Comparison of ENCODE assay signal across 13 mouse cellular contexts in the genomic region with DNA sequence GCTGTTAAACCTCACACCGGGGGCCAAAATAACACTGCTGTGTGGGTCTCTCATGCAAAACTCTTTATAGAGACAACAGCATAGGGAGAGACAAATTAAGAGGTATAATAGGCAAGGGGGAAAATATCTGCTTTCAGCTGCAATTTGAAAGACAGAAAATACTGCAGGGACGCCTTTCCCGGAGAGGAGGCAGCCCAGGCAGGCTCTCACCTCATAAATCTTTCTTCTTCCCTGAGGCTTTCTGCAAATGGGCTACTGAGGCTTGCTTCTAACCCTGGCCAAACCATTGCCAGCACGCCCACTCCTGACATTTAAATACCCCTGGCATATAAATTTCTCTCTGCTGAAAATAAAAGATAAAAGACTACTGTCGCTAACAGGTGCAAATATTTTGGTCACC. TPM values are rescaled to one million over a fixed set of nuclear protein-coding genes. Genes with fewer than 3 reads are reported as not detected.
A peak's percentile ranks its signal among the peaks of the same experiment; 100 is the strongest.
DNase-seq lines count a peak whose midpoint lies in the region; ATAC-seq and TF ChIP-seq lines count a peak whose summit lies in the region.
"Had no signal": no experiment of that assay in that cellular context is flagged by ENCODE, and none has a peak within 500 bp of the region (broad histone marks: within the 10 kb centered on the region; RNA-seq: fewer than 3 reads in every experiment).

No protein-coding gene starts in this region.

- WGBS in heart, embryonic 12.5 days, result 60% methylated on average over 5 of the region's 5 CpGs
- WGBS in embryonic facial prominence, embryonic 12.5 days, result 60% methylated on average over 5 of the region's 5 CpGs
- WGBS in hindbrain, postnatal 0 days, result 52% methylated on average over 5 of the region's 5 CpGs
- WGBS in midbrain, embryonic 16.5 days, result 54% methylated on average over 5 of the region's 5 CpGs
- 84% methylated on average over 5 of the region's 5 CpGs for WGBS in thymus, adult 2 months

- H3K4me3 ChIP-seq in heart, embryonic 12.5 days, result no peak overlapping the region
- peak overlapping the region; percentile 63; the same call in 1 of the 2 replicates for H3K4me3 ChIP-seq in embryonic facial prominence, embryonic 12.5 days
- peak overlapping the region; percentile 75; the same call in 1 of the 2 replicates for H3K4me3 ChIP-seq in hindbrain, postnatal 0 days (ENCODE audit: low read length)
- H3K4me3 ChIP-seq in midbrain, embryonic 16.5 days (ENCODE audit: low read depth, low read length), result no peak overlapping the region; the same call in 1 of the 2 replicates
- no peak overlapping the region for H3K4me3 ChIP-seq in thymus, adult 2 months (ENCODE audit: control insufficient read depth, insufficient read depth, low read length)

- H3K9ac ChIP-seq in heart, embryonic 12.5 days, result no peak overlapping the region
- no peak overlapping the region for H3K9ac ChIP-seq in embryonic facial prominence, embryonic 12.5 days
- 0 out of 2 replicates have a peak overlapping the region, but pooled peaks have one; percentile 13 for H3K9ac ChIP-seq in hindbrain, postnatal 0 days (replicated peaks; ENCODE audit: low read length)
- H3K9ac ChIP-seq in midbrain, embryonic 16.5 days (ENCODE audit: low read depth, low read length), result peak overlapping the region; percentile 71; the same call in 1 of the 2 replicates

- no peaks in the 10 kb centered on the region; the same call in 1 of the 2 replicates for H3K36me3 ChIP-seq in heart, embryonic 12.5 days
- no peaks in the 10 kb centered on the region for H3K36me3 ChIP-seq in embryonic facial prominence, embryonic 12.5 days
- no peaks in the 10 kb centered on the region for H3K36me3 ChIP-seq in hindbrain, postnatal 0 days (ENCODE audit: insufficient read depth, low read length)
- H3K36me3 ChIP-seq in midbrain, embryonic 16.5 days (ENCODE audit: control insufficient read depth, insufficient read depth, low read length), result no peaks in the 10 kb centered on the region
- no peaks in the 10 kb centered on the region for H3K36me3 ChIP-seq in thymus, adult 2 months (ENCODE audit: control insufficient read depth, insufficient read depth, low read length)

- no peak for ATAC-seq in heart, embryonic 12.5 days (ENCODE audit: insufficient number of reproducible peaks, low FRiP score)
- no peak for ATAC-seq in embryonic facial prominence, embryonic 12.5 days (ENCODE audit: insufficient number of reproducible peaks, insufficient read depth, low FRiP score, low TSS enrichment)
- no peak for ATAC-seq in hindbrain, postnatal 0 days
- ATAC-seq in midbrain, embryonic 16.5 days, result no peak

- no peak overlapping the region for H3K27ac ChIP-seq in heart, embryonic 12.5 days (ENCODE audit: poor library complexity, severe bottlenecking)
- no peak overlapping the region for H3K27ac ChIP-seq in embryonic facial prominence, embryonic 12.5 days
- 0 out of 2 replicates have a peak overlapping the region, but pooled peaks have one; percentile 77 for H3K27ac ChIP-seq in hindbrain, postnatal 0 days
- no peak overlapping the region for H3K27ac ChIP-seq in midbrain, embryonic 16.5 days (ENCODE audit: low read length)
- H3K27ac ChIP-seq in thymus, adult 2 months (ENCODE audit: control insufficient read depth, insufficient read depth, low read length), result no peak overlapping the region

- no peak for DNase-seq in heart, adult 18-20 months
- DNase-seq in hindbrain, postnatal 0 days (ENCODE audit: low spot score), result no peak
- no peak for DNase-seq in kidney, postnatal 25 days
- DNase-seq in frontal cortex, postnatal 36 days (ENCODE audit: low spot score in 2 of 2), result no peak
- no peak for DNase-seq in thymus, adult 2 months
- DNase-seq: cerebellum, postnatal 25 days; heart, postnatal 10 days; kidney, adult 11 months; right cerebral cortex, postnatal 14 days; thymus, postnatal 4 days had no signal

- no peaks in the 10 kb centered on the region; the same call in 1 of the 2 replicates for H3K27me3 ChIP-seq in heart, embryonic 12.5 days (replicated peaks)
- H3K27me3 ChIP-seq in embryonic facial prominence, embryonic 12.5 days, result peaks cover 29% of the 10 kb centered on the region
- no peaks in the 10 kb centered on the region for H3K27me3 ChIP-seq in hindbrain, postnatal 0 days (ENCODE audit: insufficient read depth, low read length)
- peaks cover 2% of the 10 kb centered on the region for H3K27me3 ChIP-seq in midbrain, embryonic 16.5 days (ENCODE audit: control insufficient read depth, insufficient read depth, low read depth, low read length)
- peaks cover 14% of the 10 kb centered on the region; the same call in 1 of the 2 replicates for H3K27me3 ChIP-seq in thymus, adult 2 months (ENCODE audit: control insufficient read depth, insufficient read depth, low read length)

- TF ChIP-seq POLR2A in thymus, adult 2 months (IDR thresholded peaks at IDR 0.05; ENCODE audit: control insufficient read depth, extremely low read depth, insufficient read depth, low read length, poor library complexity), result no peak

- no peak for TF ChIP-seq CTCF in hindbrain, postnatal 0 days (IDR thresholded peaks at IDR 0.05; ENCODE audit: low read depth)
- no peak for TF ChIP-seq CTCF in thymus, adult 2 months (IDR thresholded peaks at IDR 0.05; ENCODE audit: borderline replicate concordance, control insufficient read depth, extremely low read depth, insufficient read depth, low read length, poor library complexity)

- H3K9me3 ChIP-seq in heart, embryonic 12.5 days (replicated peaks), result no peaks in the 10 kb centered on the region; the same call in 1 of the 2 replicates
- H3K9me3 ChIP-seq in embryonic facial prominence, embryonic 12.5 days, result no peaks in the 10 kb centered on the region
- H3K9me3 ChIP-seq in hindbrain, postnatal 0 days (ENCODE audit: low read length), result no peaks in the 10 kb centered on the region
- no peaks in the 10 kb centered on the region for H3K9me3 ChIP-seq in midbrain, embryonic 16.5 days (replicated peaks; ENCODE audit: control insufficient read depth, low read length, poor library complexity, severe bottlenecking)

- 0 out of 2 replicates have a peak overlapping the region, but pooled peaks have one; percentile 100 for H3K4me2 ChIP-seq in heart, embryonic 12.5 days
- no peak overlapping the region for H3K4me2 ChIP-seq in embryonic facial prominence, embryonic 12.5 days (replicated peaks)
- peak overlapping the region; percentile 94 for H3K4me2 ChIP-seq in hindbrain, postnatal 0 days (ENCODE audit: low read depth, low read length)
- peak overlapping the region; percentile 96 for H3K4me2 ChIP-seq in midbrain, embryonic 16.5 days (ENCODE audit: low read length)

- H3K4me1 ChIP-seq in heart, embryonic 12.5 days (replicated peaks), result peaks cover 41% of the 10 kb centered on the region
- peaks cover 13% of the 10 kb centered on the region; the same call in 1 of the 2 replicates for H3K4me1 ChIP-seq in embryonic facial prominence, embryonic 12.5 days
- peaks cover 12% of the 10 kb centered on the region for H3K4me1 ChIP-seq in hindbrain, postnatal 0 days (ENCODE audit: insufficient read depth, low read length)
- peaks cover 35% of the 10 kb centered on the region for H3K4me1 ChIP-seq in midbrain, embryonic 16.5 days (ENCODE audit: control insufficient read depth, insufficient read depth, low read length)
- H3K4me1 ChIP-seq in thymus, adult 2 months (replicated peaks; ENCODE audit: control insufficient read depth, insufficient read depth, low read length), result peaks cover 19% of the 10 kb centered on the region

RNA-seq across cellular contexts. Expression of gene Man1c1, which starts 1.2 kb away (rescaled TPM):
- polyA plus RNA-seq in heart, embryonic 12.5 days (2016; fragmentation: Nextera tagmentation; extraction: Ambion mirVana), result 11.6 and 12.2 TPM in 2 replicates
- 10 to 100 TPM; 26.9 to 28.3 TPM for total RNA-seq in heart, adult 18-20 months (2021)
- 3.9 and 4.5 TPM in 2 replicates for polyA plus RNA-seq in embryonic facial prominence, embryonic 12.5 days (2016; fragmentation: Nextera tagmentation; extraction: Ambion mirVana)
- total RNA-seq in hindbrain, postnatal 0 days (2014; rRNA removed), result 36.1 and 40.5 TPM in 2 replicates
- 5.8 and 7.1 TPM in 2 replicates for polyA plus RNA-seq in hindbrain, postnatal 0 days (2015; fragmentation: Nextera tagmentation; extraction: Ambion mirVana)
- polyA plus RNA-seq in midbrain, embryonic 16.5 days (2015; fragmentation: Nextera tagmentation; extraction: Ambion mirVana), result 2.9 and 3.2 TPM in 2 replicates
- 4.4 and 5.5 TPM in 2 replicates for polyA plus RNA-seq in thymus, adult 2 months (2012; rRNA removed)

Comparison
In these comparisons a context has a peak if more than half of its experiments do, and no peak if none do; other contexts are left out.
1. H3K4me3 ChIP-seq: peak in embryonic facial prominence, embryonic 12.5 days (single experiment) and hindbrain, postnatal 0 days (single experiment); none in heart, embryonic 12.5 days (single experiment), midbrain, embryonic 16.5 days (single experiment) and thymus, adult 2 months (single experiment).
2. H3K9ac ChIP-seq: peak in hindbrain, postnatal 0 days (single experiment) and midbrain, embryonic 16.5 days (single experiment); none in heart, embryonic 12.5 days (single experiment) and embryonic facial prominence, embryonic 12.5 days (single experiment).